Mouse (Mus musculus): Measurements from ENCODE around the gene Tmco4. TPM values are rescaled to one million over a fixed set of nuclear protein-coding genes. Genes with fewer than 3 reads are reported as not detected.

Tmco4 gene
- polyA plus RNA-seq, 1 experiment from 2014 or later: 5.3 TPM

DNA sequence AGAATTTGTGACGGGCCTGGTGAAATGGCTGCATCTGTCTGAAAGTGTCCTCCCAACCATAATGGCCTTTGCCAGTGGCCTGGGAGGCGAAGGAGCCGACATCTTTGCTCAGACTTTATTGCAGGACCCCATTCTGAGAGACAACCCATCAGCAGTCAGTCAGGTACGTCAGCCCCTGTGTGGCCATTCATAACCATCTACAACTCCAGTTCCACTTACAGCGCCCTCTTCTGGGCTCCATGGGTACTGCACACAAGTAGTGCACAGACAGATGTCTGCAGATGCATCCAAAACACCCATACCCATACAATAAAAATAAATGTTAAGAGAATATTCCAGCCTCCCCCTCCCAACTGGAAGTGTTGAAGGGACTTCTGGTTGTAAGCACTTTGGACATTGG, 23.7 kb downstream of the Tmco4 start:
- no peaks in the 10 kb centered on the region for H3K27me3 ChIP-seq (ENCODE audit: insufficient read depth, low read length)
- peaks cover 14% of the 10 kb centered on the region; the same call in 1 of the 2 replicates for H3K36me3 ChIP-seq (replicated peaks; ENCODE audit: insufficient read depth, low read length)
- no peak overlapping the region for H3K9ac ChIP-seq (replicated peaks)
- no peak overlapping the region for H3K4me3 ChIP-seq (ENCODE audit: low read depth, low read length)
- no peaks in the 10 kb centered on the region for H3K4me1 ChIP-seq (ENCODE audit: insufficient read depth)
- 81% methylated on average over 5 of the region's 5 CpGs for WGBS (ENCODE audit: insufficient replicate concordance)
- ATAC-seq (no peak), DNase-seq (peak; percentile 38)
- H3K27ac ChIP-seq (ENCODE audit: low read depth): no peak overlapping the region
- no peak overlapping the region for H3K4me2 ChIP-seq (ENCODE audit: low read depth, low read length)
- peak; percentile 67 for TF ChIP-seq CTCF (IDR thresholded peaks at IDR 0.05; ENCODE audit: low read depth)
- no peak for TF ChIP-seq EP300 (IDR thresholded peaks at IDR 0.05; ENCODE audit: low read depth)
- no peaks in the 10 kb centered on the region; the same call in 1 of the 2 replicates for H3K9me3 ChIP-seq (ENCODE audit: low read length)

DNA sequence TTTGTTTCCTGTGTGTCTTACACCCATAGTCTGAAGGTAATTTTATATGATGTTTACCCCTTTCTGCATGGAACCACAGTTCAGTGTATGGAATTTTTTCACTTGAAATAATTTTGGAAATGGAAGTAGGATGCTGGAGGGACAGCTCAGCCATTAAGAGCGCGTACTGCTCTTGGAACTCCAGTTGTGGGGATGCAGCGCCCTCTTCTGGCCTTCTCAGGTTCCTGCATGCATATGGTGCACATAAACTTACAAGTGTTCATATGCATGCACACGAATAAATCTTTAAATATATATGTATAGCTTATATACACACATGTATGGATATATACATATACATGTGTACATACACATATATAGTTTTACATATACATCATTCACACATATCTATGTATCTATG, 24.4 kb downstream of the Tmco4 start:
- WGBS (ENCODE audit: insufficient replicate concordance): 79% methylated on average over 4 of the region's 4 CpGs
- ATAC-seq (no peak), DNase-seq (no peak)
- H3K27me3 ChIP-seq (ENCODE audit: insufficient read depth, low read length): no peaks in the 10 kb centered on the region
- H3K36me3 ChIP-seq (replicated peaks; ENCODE audit: insufficient read depth, low read length): peaks cover 12% of the 10 kb centered on the region; the same call in 1 of the 2 replicates
- no peak overlapping the region for H3K9ac ChIP-seq (replicated peaks)
- no peaks in the 10 kb centered on the region; the same call in 1 of the 2 replicates for H3K9me3 ChIP-seq (ENCODE audit: low read length)
- H3K4me1 ChIP-seq (ENCODE audit: insufficient read depth): 0 out of 2 replicates have a peak, but pooled peaks cover 2% of the 10 kb centered on the region
- H3K4me2 ChIP-seq (ENCODE audit: low read depth, low read length): no peak overlapping the region
- TF ChIP-seq CTCF (IDR thresholded peaks at IDR 0.05; ENCODE audit: low read depth) (peak; percentile 49), EP300 (IDR thresholded peaks at IDR 0.05; ENCODE audit: low read depth) (no peak)
- H3K27ac ChIP-seq (ENCODE audit: low read depth): no peak overlapping the region
- no peak overlapping the region for H3K4me3 ChIP-seq (ENCODE audit: low read depth, low read length)

- Histone ChIP-seq H3K4me2 (ENCODE audit: low read depth, low read length) (no peak overlapping the region), H3K27ac (ENCODE audit: low read depth) (no peak overlapping the region), H3K4me3 (ENCODE audit: low read depth, low read length) (no peak overlapping the region), H3K27me3 (ENCODE audit: insufficient read depth, low read length) (no peaks in the 10 kb centered on the region), H3K4me1 (ENCODE audit: insufficient read depth) (0 out of 2 replicates have a peak, but pooled peaks cover 2% of the 10 kb centered on the region), H3K9ac (replicated peaks) (no peak overlapping the region), H3K36me3 (replicated peaks; ENCODE audit: insufficient read depth, low read length) (peaks cover 12% of the 10 kb centered on the region; the same call in 1 of the 2 replicates), H3K9me3 (ENCODE audit: low read length) (no peaks in the 10 kb centered on the region; the same call in 1 of the 2 replicates)
- TF ChIP-seq CTCF (IDR thresholded peaks at IDR 0.05; ENCODE audit: low read depth) (no peak), EP300 (IDR thresholded peaks at IDR 0.05; ENCODE audit: low read depth) (no peak)
- 85% methylated on average over 11 of the region's 11 CpGs for WGBS (ENCODE audit: insufficient replicate concordance)
- no peak for DNase-seq
- no peak for ATAC-seq
Observed at GRCm38 (mm10) chr4:138998611-138999010, 25.9 kb downstream of the Tmco4 start.

- DNase-seq (no peak), ATAC-seq (no peak)
- 0 out of 2 replicates have a peak, but pooled peaks cover 2% of the 10 kb centered on the region for H3K4me1 ChIP-seq (ENCODE audit: insufficient read depth)
- no peak for TF ChIP-seq EP300 (IDR thresholded peaks at IDR 0.05; ENCODE audit: low read depth)
- no peak for TF ChIP-seq CTCF (IDR thresholded peaks at IDR 0.05; ENCODE audit: low read depth)
- WGBS (ENCODE audit: insufficient replicate concordance): 49% methylated on average over 2 of the region's 2 CpGs
- no peaks in the 10 kb centered on the region; the same call in 1 of the 2 replicates for H3K9me3 ChIP-seq (ENCODE audit: low read length)
- H3K36me3 ChIP-seq (replicated peaks; ENCODE audit: insufficient read depth, low read length): peaks cover 10% of the 10 kb centered on the region; the same call in 1 of the 2 replicates
- H3K9ac ChIP-seq (replicated peaks): no peak overlapping the region
- 0 out of 2 replicates have a peak overlapping the region, but pooled peaks have one; percentile 15 for H3K4me2 ChIP-seq (ENCODE audit: low read depth, low read length)
- H3K27me3 ChIP-seq (ENCODE audit: insufficient read depth, low read length): no peaks in the 10 kb centered on the region
- no peak overlapping the region for H3K27ac ChIP-seq (ENCODE audit: low read depth)
- H3K4me3 ChIP-seq (ENCODE audit: low read depth, low read length): no peak overlapping the region
Observed at GRCm38 (mm10) chr4:139001026-139001425, 28.3 kb downstream of the Tmco4 start.

DNA sequence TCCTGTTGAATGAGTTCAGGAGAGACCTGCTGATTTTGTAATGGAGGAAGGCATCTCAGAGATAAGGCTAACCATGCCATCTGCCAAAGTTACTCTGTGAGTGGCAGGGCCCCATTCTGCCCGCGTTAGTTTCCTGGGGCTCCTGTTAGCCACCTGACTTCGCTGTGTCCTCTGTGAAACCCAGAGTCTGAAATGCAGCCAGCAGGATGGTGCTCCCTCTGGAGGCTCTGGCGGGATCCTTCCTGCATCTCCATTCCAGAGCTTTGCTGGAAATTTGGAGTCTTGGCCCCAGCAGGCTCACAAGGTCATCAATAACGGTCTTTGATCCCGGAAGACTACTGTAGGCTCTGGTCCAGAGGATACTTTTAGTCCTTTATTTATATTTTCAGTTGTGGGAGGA, 28.7 kb downstream of the Tmco4 start:
- no peak overlapping the region for H3K9ac ChIP-seq (replicated peaks)
- H3K4me2 ChIP-seq (ENCODE audit: low read depth, low read length): 0 out of 2 replicates have a peak overlapping the region, but pooled peaks have one; percentile 15
- TF ChIP-seq CTCF (IDR thresholded peaks at IDR 0.05; ENCODE audit: low read depth): peak; percentile 47
- TF ChIP-seq EP300 (IDR thresholded peaks at IDR 0.05; ENCODE audit: low read depth): no peak
- peak; percentile 29; the same call in 1 of the 2 replicates for ATAC-seq
- H3K27me3 ChIP-seq (ENCODE audit: insufficient read depth, low read length): no peaks in the 10 kb centered on the region
- WGBS (ENCODE audit: insufficient replicate concordance): 27% methylated on average over 6 of the region's 6 CpGs
- H3K4me1 ChIP-seq (ENCODE audit: insufficient read depth): 0 out of 2 replicates have a peak, but pooled peaks cover 2% of the 10 kb centered on the region
- no peak overlapping the region for H3K4me3 ChIP-seq (ENCODE audit: low read depth, low read length)
- peak; percentile 27 for DNase-seq
- no peak overlapping the region for H3K27ac ChIP-seq (ENCODE audit: low read depth)
- H3K9me3 ChIP-seq (ENCODE audit: low read length): no peaks in the 10 kb centered on the region; the same call in 1 of the 2 replicates
- peaks cover 10% of the 10 kb centered on the region; the same call in 1 of the 2 replicates for H3K36me3 ChIP-seq (replicated peaks; ENCODE audit: insufficient read depth, low read length)

- H3K36me3 ChIP-seq (replicated peaks; ENCODE audit: insufficient read depth, low read length): 0 out of 2 replicates have a peak, but pooled peaks cover 2% of the 10 kb centered on the region
- H3K27me3 ChIP-seq (ENCODE audit: insufficient read depth, low read length): no peaks in the 10 kb centered on the region
- no peak overlapping the region for H3K4me3 ChIP-seq (ENCODE audit: low read depth, low read length)
- H3K4me2 ChIP-seq (ENCODE audit: low read depth, low read length): no peak overlapping the region
- H3K27ac ChIP-seq (ENCODE audit: low read depth): no peak overlapping the region
- ATAC-seq (peak; percentile 55; the same call in 1 of the 2 replicates), DNase-seq (no peak)
- no peak overlapping the region for H3K9ac ChIP-seq (replicated peaks)
- WGBS (ENCODE audit: insufficient replicate concordance): 67% methylated on average over 8 of the region's 8 CpGs
- no peak for TF ChIP-seq EP300 (IDR thresholded peaks at IDR 0.05; ENCODE audit: low read depth)
- TF ChIP-seq CTCF (IDR thresholded peaks at IDR 0.05; ENCODE audit: low read depth): no peak
- no peaks in the 10 kb centered on the region for H3K9me3 ChIP-seq (ENCODE audit: low read length)
- 0 out of 2 replicates have a peak, but pooled peaks cover 2% of the 10 kb centered on the region for H3K4me1 ChIP-seq (ENCODE audit: insufficient read depth)
Observed at GRCm38 (mm10) chr4:139004067-139004466, 31.4 kb downstream of the Tmco4 start.

Measured in liver, postnatal 0 days (tissue).